Mouse (Mus musculus) embryonic facial prominence, embryonic 10.5 days (tissue): ENCODE results near the gene Taf3. TPM values are rescaled to one million over a fixed set of nuclear protein-coding genes. Genes with fewer than 3 reads are reported as not detected.

Experiments used
- DNase-seq: peaks from one replicate; pipeline ENCODE4 v3.0.0-alpha.2; 2017; ENCODE audit warnings: low spot score
- H3K27ac ChIP-seq: fragments of 300-500 bp; sonication (generic); replicated peaks from 2 replicates; pipeline ENCODE4 v1.5.1; 2016; ENCODE audit warnings: mild to moderate bottlenecking
- H3K27me3 ChIP-seq: fragments of 300-500 bp; sonication (generic); replicated peaks from 2 replicates; pipeline ENCODE4 v1.6.1; 2016; ENCODE audit warnings: low read depth, mild to moderate bottlenecking; ENCODE audit not compliant: poor library complexity, severe bottlenecking
- H3K36me3 ChIP-seq: fragments of 300-500 bp; sonication (generic); replicated peaks from 2 replicates; pipeline ENCODE4 v1.6.1; 2016; ENCODE audit warnings: mild to moderate bottlenecking, moderate library complexity
- H3K4me1 ChIP-seq: fragments of 300-500 bp; sonication (generic); 2 replicates; pipeline ENCODE4 v1.6.1; 2016
- H3K4me3 ChIP-seq: fragments of 300-500 bp; sonication (generic); 2 replicates; pipeline ENCODE4 v1.5.1; 2016; ENCODE audit warnings: mild to moderate bottlenecking, moderate library complexity
- H3K9me3 ChIP-seq: fragments of 300-500 bp; sonication (generic); 2 replicates; pipeline ENCODE4 v1.6.1; 2016; ENCODE audit warnings: mild to moderate bottlenecking
- WGBS: fragments of 180-500 bp; shearing (Covaris S2); methylation state at CpG from one replicate; pipeline ENCODE4 v1.1.7; 2016; 5-methylcytosine and 5-hydroxymethylcytosine counted together
- polyA plus RNA-seq: library from polyadenylated mRNA; unstranded; fragments of >200 nt; fragmentation: Nextera tagmentation; extraction: Ambion mirVana; gene quantifications from 2 replicates; pipeline ENCODE4 v1.2.1, GENCODE M21; 2016

Taf3 gene
- 16.1 and 17.3 TPM in 2 replicates for polyA plus RNA-seq

DNA sequence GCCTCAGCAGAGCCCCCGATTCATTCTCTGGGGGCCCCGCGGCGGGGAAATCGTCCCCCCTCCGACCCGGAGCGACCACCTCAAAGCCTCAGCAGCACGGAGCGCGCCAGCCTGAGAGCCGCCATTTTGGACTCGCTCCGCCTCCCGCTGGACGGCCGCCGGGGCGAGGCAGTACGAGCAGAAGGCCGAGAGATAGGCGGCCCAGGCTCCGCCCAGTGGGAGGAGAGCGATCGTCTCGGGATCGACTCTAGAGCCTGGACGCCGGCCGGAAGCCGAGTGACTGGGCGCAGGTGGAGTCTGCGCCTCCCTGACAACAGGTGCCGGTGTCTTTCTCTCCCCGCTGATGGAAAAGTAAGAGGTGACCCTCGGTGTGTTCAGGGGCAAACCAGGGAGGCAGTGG lies at the start of gene Taf3:
Gene Taf3, minus strand, starts transcription at position 136 of the 400 bp plus-strand sequence.
- Histone ChIP-seq H3K27me3 (no peaks in the 10 kb centered on the region), H3K9me3 (no peaks in the 10 kb centered on the region), H3K4me1 (peaks cover 19% of the 10 kb centered on the region), H3K36me3 (peaks cover 6% of the 10 kb centered on the region), H3K4me3 (peak within 1 kb of the TSS; percentile 99), H3K27ac (peak within 1 kb of the TSS; percentile 92)
- DNase-seq = peak; percentile 94
- WGBS = under 1% methylated on average over 36 of the region's 36 CpGs

DNA sequence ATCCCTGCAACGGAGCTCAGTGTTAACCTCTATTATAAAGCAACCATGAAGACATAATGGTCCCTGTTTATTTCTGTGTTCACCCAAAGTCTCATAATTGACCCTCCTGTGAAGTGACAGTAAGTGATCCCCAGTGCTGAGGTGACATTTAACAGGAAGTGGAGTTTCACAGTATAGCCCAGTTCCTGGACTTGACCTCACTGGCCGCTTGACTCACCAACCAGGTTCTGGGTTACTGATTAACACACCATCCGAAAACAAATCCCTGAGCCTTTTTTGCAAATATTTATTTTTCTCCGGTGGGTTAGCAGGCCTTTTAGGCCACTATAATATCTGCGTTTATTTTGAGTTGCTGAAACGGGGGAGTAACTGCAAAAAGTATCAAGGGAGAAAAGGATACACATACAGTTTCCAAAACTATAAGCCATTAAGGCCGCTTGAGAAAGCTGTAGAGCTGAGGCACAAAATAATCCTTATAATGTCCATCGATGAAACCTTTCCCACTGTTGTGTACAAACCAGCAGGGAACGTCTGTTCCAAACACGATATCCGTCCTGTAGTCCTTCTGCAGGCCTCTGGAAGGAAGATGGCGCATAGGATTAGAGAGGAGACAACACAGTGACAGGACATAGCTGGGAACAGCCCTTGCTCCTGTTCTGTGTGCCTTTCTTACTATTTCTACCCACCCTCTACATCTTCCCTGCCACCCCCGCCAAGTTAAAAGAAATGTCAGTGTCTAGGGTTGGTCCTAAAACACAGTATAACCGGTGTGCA lies 46.1 kb upstream of the Taf3 start:
- Histone ChIP-seq H3K9me3 (no peaks in the 10 kb centered on the region), H3K4me1 (no peaks in the 10 kb centered on the region), H3K27me3 (no peaks in the 10 kb centered on the region), H3K27ac (no peak overlapping the region), H3K4me3 (no peak overlapping the region), H3K36me3 (peaks cover 49% of the 10 kb centered on the region)
- DNase-seq = no peak
- WGBS = 89% methylated on average over 14 of the region's 14 CpGs

DNA sequence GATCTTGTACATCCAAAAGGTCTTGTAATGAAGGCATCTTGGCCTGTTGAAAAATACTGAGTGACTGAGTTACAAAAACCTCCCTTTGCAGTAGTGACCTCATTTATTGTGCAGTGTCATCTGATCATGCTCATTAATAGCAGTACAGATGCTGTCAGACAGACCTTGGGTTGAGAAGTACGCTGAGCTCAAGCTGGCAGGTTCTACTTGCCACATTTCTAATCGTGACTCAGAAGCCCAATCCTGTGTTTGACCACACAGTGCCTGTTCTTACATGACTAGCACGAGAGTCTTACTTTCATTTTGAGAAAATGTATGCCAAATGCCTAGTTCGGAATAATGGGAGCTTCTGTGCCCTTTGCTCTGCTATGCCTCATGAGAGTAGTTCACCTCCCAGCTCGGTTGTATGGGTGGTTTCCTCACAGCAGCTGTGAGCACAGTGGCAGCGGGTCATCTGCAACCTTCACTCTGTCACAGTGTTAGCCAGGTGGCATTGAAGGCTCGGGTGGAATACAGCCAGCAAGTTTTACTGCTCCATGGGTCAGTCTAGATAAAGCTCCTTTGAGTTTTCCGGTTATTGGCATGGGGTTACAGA lies 39.0 kb upstream of the Taf3 start:
- no peak overlapping the region for H3K4me3 ChIP-seq
- no peaks in the 10 kb centered on the region for H3K27me3 ChIP-seq
- H3K27ac ChIP-seq = no peak overlapping the region
- no peak for DNase-seq
- WGBS = 88% methylated on average over 8 of the region's 8 CpGs
- no peaks in the 10 kb centered on the region for H3K9me3 ChIP-seq
- H3K4me1 ChIP-seq = no peaks in the 10 kb centered on the region
- H3K36me3 ChIP-seq = peaks cover 96% of the 10 kb centered on the region

DNA sequence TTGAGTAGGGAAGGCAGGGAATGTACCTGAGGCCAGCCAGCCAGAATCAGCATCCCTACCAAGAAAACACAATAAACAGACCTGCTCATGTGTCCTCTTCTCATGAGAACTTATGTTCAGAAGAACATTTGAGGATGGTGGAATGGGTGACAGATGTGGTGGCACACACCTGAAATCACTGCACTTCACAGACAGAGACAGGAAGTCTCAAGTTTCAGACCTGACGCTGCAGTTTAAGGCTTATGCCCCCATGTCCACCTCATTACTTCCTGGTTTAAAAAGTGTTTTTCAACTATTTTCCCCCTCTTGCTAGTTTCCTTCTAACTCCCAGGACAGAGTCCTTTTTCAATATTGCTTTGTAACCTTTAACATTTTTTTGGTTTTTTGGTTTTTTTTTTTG lies 34.3 kb upstream of the Taf3 start:
- DNase-seq = no peak
- 56% methylated on average over 1 of the region's 1 CpGs for WGBS
- Histone ChIP-seq H3K4me3 (no peak overlapping the region), H3K9me3 (no peaks in the 10 kb centered on the region), H3K27ac (no peak overlapping the region), H3K36me3 (peaks cover 55% of the 10 kb centered on the region), H3K4me1 (peaks cover 24% of the 10 kb centered on the region), H3K27me3 (no peaks in the 10 kb centered on the region)

DNA sequence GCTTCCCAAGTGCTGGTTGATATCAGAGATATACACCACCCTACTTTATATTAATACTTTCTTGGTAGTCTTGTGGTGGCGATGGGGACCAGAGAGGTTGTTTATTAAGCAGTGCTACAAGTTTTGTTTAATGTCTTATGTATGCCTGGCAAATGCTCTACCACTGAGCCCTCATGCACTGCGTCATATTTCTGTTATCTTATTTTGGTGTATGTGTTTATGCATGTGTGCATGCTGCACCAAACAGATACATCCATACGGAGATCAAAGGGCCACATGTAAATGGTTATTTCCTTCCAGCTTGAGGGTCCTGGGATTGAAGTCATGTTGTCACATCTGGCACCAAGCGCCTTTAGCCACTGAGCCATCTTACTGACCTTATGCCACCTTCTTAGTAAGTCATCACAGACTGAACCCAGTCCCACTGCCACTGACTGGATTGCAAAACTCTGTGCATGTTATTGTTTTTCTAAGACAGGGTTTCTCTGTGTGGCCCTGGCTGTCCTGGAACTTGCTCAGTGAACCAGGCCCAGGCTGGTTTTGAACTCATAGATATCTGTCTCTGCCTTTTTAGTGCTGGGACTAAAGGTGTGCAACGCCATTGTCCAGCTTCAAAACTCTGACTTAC lies 33.2 kb upstream of the Taf3 start:
- WGBS = 85% methylated on average over 5 of the region's 5 CpGs
- H3K9me3 ChIP-seq = no peaks in the 10 kb centered on the region
- peaks cover 27% of the 10 kb centered on the region for H3K4me1 ChIP-seq
- peak overlapping the region; percentile 72 for H3K4me3 ChIP-seq
- no peak overlapping the region for H3K27ac ChIP-seq
- no peaks in the 10 kb centered on the region for H3K27me3 ChIP-seq
- DNase-seq = no peak
- H3K36me3 ChIP-seq = peaks cover 44% of the 10 kb centered on the region

DNA sequence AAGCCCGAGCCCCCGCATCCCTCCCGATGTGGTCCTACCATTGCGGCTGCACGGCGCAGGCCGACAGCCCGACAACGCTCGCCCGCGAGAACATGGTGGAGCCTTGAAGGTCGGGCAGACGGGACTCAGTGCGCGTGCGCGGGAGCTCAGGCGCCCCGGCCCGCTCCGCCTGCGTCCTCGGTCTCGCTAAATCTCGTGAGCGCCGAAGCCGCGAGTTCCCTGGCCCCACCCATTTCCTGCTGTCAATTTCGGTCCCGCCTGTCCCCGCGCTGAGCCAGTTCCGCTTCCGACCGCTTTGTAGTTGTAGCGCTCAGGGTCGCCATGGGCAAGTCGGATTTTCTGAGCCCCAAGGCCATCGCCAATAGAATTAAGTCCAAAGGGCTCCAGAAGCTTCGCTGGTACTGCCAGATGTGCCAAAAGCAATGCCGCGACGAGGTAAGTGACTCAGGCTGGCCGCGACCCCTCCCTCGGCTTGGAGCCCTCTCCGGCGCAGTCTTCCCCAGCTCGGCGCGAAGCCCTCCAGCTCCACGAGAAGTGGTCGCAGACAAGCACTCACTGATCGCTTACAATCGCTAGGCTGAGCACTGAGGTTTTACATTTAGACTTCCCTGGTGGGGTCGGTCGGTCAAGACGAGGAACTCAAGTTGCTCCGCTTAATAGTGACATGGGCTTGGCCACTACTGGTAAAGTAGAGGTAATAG lies 32.1 kb upstream of the Taf3 start, which contains the start of the genes Atp5c1 and Kin:
Gene Atp5c1, minus strand, starts transcription at position 201 of the 701 bp plus-strand sequence.
Gene Kin, plus strand, starts transcription at position 284 of the 701 bp plus-strand sequence.
- peak; percentile 98 for DNase-seq
- Histone ChIP-seq H3K9me3 (no peaks in the 10 kb centered on the region), H3K27me3 (no peaks in the 10 kb centered on the region), H3K36me3 (peaks cover 42% of the 10 kb centered on the region), H3K4me1 (peaks cover 28% of the 10 kb centered on the region), H3K4me3 (peak within 1 kb of the TSS; percentile 72), H3K27ac (peak within 1 kb of the TSS; percentile 94)
- under 1% methylated on average over 61 of the region's 61 CpGs for WGBS

DNA sequence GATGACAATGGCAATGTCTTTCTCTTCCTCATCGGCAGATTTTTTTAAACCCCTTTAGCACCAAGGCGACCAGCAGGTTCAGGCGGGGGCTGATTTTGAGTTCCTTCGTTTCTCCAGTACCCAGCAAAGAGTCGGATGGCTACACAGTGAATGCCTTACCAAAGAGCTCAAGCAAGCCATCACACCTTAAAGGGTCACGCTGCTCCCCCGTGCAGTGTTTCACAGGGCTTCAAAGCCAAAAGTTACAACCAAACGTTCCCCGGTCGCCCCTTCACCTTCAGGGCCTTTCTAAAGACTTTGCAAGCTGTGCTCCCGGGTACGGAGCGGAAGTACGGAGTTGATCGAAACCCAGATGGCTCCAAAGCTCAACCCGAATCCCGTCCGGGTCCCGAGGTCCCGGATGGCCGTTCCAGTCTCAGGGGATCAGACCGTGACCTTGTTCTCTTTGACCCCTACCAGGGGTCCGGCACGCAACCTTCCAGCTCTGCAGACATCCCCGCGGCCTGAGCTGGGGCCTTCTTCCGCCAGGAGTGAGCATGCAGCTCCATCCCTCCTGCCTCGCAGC lies 31.4 kb upstream of the Taf3 start:
- Histone ChIP-seq H3K36me3 (peaks cover 42% of the 10 kb centered on the region), H3K4me3 (peak overlapping the region; percentile 72), H3K27me3 (no peaks in the 10 kb centered on the region), H3K4me1 (peaks cover 31% of the 10 kb centered on the region), H3K27ac (peak overlapping the region; percentile 94), H3K9me3 (no peaks in the 10 kb centered on the region)
- under 1% methylated on average over 28 of the region's 28 CpGs for WGBS
- DNase-seq = no peak

DNA sequence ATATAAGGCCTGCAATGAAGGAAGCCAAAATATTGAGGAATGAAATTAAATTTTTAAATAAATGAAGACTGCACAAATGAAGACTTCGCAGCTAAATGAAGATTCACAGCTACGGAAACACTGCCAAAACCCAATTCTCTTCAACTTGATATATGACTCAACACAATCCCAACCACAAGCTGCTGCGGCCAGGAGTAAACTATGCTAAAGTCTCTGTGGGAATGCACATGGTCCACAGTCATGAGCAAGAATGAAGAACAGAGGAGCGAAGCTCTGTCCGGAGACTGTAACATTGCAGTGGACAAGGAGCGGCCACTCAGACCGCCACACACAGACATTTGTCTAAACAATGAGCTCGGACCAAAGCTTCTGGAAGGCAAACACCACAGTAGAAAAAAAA lies 28.3 kb upstream of the Taf3 start:
- H3K27ac ChIP-seq = no peak overlapping the region
- no peak for DNase-seq
- no peaks in the 10 kb centered on the region for H3K27me3 ChIP-seq
- peaks cover 45% of the 10 kb centered on the region for H3K36me3 ChIP-seq
- no peak overlapping the region for H3K4me3 ChIP-seq
- H3K9me3 ChIP-seq = no peaks in the 10 kb centered on the region
- H3K4me1 ChIP-seq = peaks cover 33% of the 10 kb centered on the region
- WGBS = 94% methylated on average over 8 of the region's 8 CpGs

DNA sequence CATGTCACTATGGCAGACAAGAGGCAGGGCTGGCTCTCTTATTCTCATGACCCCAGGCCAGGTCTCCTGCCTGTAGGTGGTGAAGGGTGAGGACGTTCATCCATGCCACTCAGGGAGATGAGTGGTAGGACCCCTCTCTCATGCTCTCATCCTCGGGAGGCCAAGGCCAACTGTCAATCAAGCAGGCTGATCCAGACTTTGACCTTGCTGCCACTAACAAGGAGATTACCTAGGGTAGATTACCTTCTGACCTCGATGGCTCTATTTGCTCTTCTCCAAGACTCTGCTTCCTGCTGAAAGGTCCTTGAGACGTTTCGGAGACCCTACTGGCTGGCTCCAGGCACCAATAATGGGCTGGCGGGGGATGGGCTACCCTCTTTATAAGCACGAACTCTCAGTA lies 26.1 kb upstream of the Taf3 start:
- Histone ChIP-seq H3K27me3 (no peaks in the 10 kb centered on the region), H3K27ac (no peak overlapping the region), H3K4me1 (peaks cover 28% of the 10 kb centered on the region), H3K9me3 (no peaks in the 10 kb centered on the region), H3K4me3 (no peak overlapping the region), H3K36me3 (peaks cover 55% of the 10 kb centered on the region)
- no peak for DNase-seq
- 86% methylated on average over 7 of the region's 7 CpGs for WGBS

DNA sequence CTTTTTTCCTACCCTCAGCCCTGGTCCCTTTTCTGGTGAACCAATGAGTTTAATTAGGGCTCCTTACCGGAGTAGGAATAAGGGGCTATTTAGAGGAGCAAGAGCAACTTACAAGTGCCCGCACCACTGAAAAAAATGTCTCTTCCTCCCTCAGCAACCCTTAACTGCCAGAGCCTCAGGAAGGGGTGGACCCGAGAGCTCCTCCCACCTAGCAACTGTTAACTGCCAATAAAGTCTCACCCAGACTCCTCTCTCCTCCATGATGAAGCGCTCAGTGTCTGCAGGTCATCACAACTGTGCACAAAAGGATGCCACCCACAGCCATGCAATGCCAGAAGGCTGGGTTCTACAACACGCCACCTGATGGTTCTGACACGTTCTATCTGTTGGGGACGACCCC lies 23.4 kb upstream of the Taf3 start:
- Histone ChIP-seq H3K27me3 (no peaks in the 10 kb centered on the region), H3K9me3 (no peaks in the 10 kb centered on the region), H3K27ac (no peak overlapping the region), H3K4me1 (0 out of 2 replicates have a peak, but pooled peaks cover 9% of the 10 kb centered on the region), H3K4me3 (no peak overlapping the region), H3K36me3 (peaks cover 77% of the 10 kb centered on the region)
- DNase-seq = no peak
- WGBS = 92% methylated on average over 7 of the region's 7 CpGs

DNA sequence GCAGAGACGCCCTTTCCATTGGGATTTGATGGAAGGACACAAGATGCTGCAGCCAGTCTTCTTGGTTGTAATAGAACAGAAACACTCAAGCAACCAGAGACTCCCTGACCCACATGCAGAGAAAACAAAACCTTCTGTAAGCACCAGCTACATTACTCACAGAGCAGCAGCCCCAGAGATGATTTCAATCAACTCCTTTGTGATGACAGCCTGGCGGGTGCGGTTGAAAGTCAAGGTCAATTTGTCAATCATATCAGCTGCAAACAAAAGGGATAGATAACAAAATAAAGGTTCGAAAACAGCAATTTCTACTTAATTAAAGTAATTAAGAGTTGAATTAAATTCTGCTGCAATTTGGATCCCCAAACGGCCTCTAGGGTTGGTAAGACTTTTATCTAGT lies 10.4 kb upstream of the Taf3 start:
- DNase-seq = no peak
- no peak overlapping the region for H3K27ac ChIP-seq
- H3K27me3 ChIP-seq = no peaks in the 10 kb centered on the region
- peaks cover 98% of the 10 kb centered on the region for H3K36me3 ChIP-seq
- no peak overlapping the region for H3K4me3 ChIP-seq
- WGBS = 86% methylated on average over 5 of the region's 5 CpGs
- H3K9me3 ChIP-seq = no peaks in the 10 kb centered on the region
- no peaks in the 10 kb centered on the region for H3K4me1 ChIP-seq

DNA sequence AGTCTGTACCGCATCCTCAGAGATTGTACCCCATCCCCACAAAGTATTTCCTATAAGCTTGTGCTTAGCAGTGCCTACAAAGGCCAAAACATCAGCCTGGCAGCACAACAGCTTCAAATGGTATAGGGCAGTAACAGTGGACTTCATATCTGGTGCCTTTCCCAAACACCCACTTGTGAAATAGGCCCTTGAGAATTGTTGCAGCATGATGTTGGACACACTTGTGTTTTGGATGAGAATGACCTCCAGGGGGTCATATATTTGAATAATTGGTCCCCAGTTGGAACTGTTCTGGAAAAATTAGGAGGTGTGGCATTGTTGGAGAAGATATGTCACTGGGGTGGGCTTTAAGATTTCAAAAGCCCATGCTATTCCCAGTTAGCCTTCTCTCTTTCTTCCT lies 3.6 kb upstream of the Taf3 start:
- WGBS = 92% methylated on average over 1 of the region's 1 CpGs
- Histone ChIP-seq H3K36me3 (peaks cover 40% of the 10 kb centered on the region), H3K27me3 (no peaks in the 10 kb centered on the region), H3K9me3 (no peaks in the 10 kb centered on the region), H3K27ac (no peak overlapping the region), H3K4me1 (peaks cover 17% of the 10 kb centered on the region), H3K4me3 (no peak overlapping the region)
- DNase-seq = no peak
